Mouse (Mus musculus) CH12.LX (cell line): ENCODE measurements around the gene Comt. TPM values are rescaled to one million over a fixed set of nuclear protein-coding genes. Genes with fewer than 3 reads are reported as not detected.

ENCODE experiments used
- DNase-seq: peaks from one replicate; pipeline ENCODE4 v3.0.0-alpha.2; 2013; ENCODE audit errors: extremely low read depth
- H3K27ac ChIP-seq: 2 replicates; pipeline ENCODE4 v1.5.1; 2012; ENCODE audit warnings: low read depth, mild to moderate bottlenecking, control low read depth, moderate library complexity; ENCODE audit not compliant: insufficient read depth
- H3K27me3 ChIP-seq: replicated peaks from 2 replicates; pipeline ENCODE3; 2012; ENCODE audit warnings: inconsistent platforms
- H3K36me3 ChIP-seq, 2 experiments: replicated peaks in 1 of 2; 2 replicates each; pipeline versions ENCODE3 to v1.6.1; 2012; ENCODE audit warnings: inconsistent platforms in 1 of 2, low read length in 1 of 2, mild to moderate bottlenecking in 1 of 2, mixed read lengths in 1 of 2, moderate library complexity in 1 of 2; ENCODE audit not compliant: control insufficient read depth in 1 of 2, insufficient read depth in 1 of 2
- H3K4me1 ChIP-seq, 2 experiments: 2 replicates each; pipeline ENCODE4 v1.6.1; 2012; ENCODE audit warnings: inconsistent platforms in 1 of 2, moderate library complexity in 1 of 2; ENCODE audit not compliant: insufficient read depth in 2 of 2, control insufficient read depth in 1 of 2
- H3K4me2 ChIP-seq: 2 replicates; pipeline ENCODE4 v1.6.1; 2012; ENCODE audit warnings: low read depth, mild to moderate bottlenecking, control low read depth; ENCODE audit not compliant: poor library complexity, insufficient read depth, severe bottlenecking
- H3K4me3 ChIP-seq, 3 experiments: fragments of 150-350 bp in 1 of 3; sonication (generic) in 1 of 3; replicated peaks in 1 of 3; 2 replicates each; pipeline versions ENCODE3 to v1.5.1; 2011 to 2012; ENCODE audit warnings: low read depth in 2 of 3, low read length in 2 of 3, mild to moderate bottlenecking in 2 of 3, moderate library complexity in 2 of 3, control low read depth in 1 of 3, improper control_type of control experiment in 1 of 3, inconsistent platforms in 1 of 3, mixed read lengths in 1 of 3; ENCODE audit not compliant: poor library complexity in 1 of 3
- H3K79me2 ChIP-seq: replicated peaks from 2 replicates; pipeline ENCODE4 v1.6.1; 2012; ENCODE audit warnings: mild to moderate bottlenecking, moderate library complexity; ENCODE audit not compliant: control insufficient read depth, poor library complexity, insufficient read depth, severe bottlenecking; ENCODE audit errors: extremely low read depth
- H3K9ac ChIP-seq: 2 replicates; pipeline ENCODE4 v1.6.1; 2012; ENCODE audit warnings: low read depth, mild to moderate bottlenecking, control low read depth, moderate library complexity; ENCODE audit not compliant: insufficient read depth
- H3K9me3 ChIP-seq: replicated peaks from 2 replicates; pipeline ENCODE3; 2012; ENCODE audit warnings: low read length, inconsistent platforms, mixed read lengths
- BHLHE40 ChIP-seq: IDR thresholded peaks from 2 replicates; pipeline ENCODE4 v1.6.1; 2011; ENCODE audit warnings: mild to moderate bottlenecking, low read depth, low read length, improper control_type of control experiment
- CHD1 ChIP-seq: IDR thresholded peaks from 2 replicates; pipeline ENCODE4 v1.6.1; 2012; ENCODE audit warnings: low read depth, low read length, improper control_type of control experiment, inconsistent platforms
- CHD2 ChIP-seq: IDR thresholded peaks from 2 replicates; pipeline ENCODE4 v1.6.1; 2011; ENCODE audit warnings: low read length, improper control_type of control experiment
- ELF1 ChIP-seq: IDR thresholded peaks from 2 replicates; pipeline ENCODE4 v1.6.1; 2014; ENCODE audit warnings: low read depth, mild to moderate bottlenecking, inconsistent platforms, low read length, improper control_type of control experiment
- GABPA ChIP-seq: IDR thresholded peaks from 2 replicates; pipeline ENCODE4 v1.6.1; 2012; ENCODE audit warnings: low read depth, low read length, improper control_type of control experiment, inconsistent platforms; ENCODE audit not compliant: insufficient replicate concordance
- HCFC1 ChIP-seq: IDR thresholded peaks from 2 replicates; pipeline ENCODE4 v1.6.1; 2012; ENCODE audit warnings: low read depth, mild to moderate bottlenecking, inconsistent platforms, low read length, improper control_type of control experiment
- MAX ChIP-seq: IDR thresholded peaks from 2 replicates; pipeline ENCODE4 v1.6.1; 2011; ENCODE audit warnings: low read length, improper control_type of control experiment
- PAX5 ChIP-seq: IDR thresholded peaks from 2 replicates; pipeline ENCODE4 v1.6.1; 2012; ENCODE audit warnings: low read length, inconsistent platforms, mixed read lengths
- POLR2AphosphoS2 ChIP-seq: IDR thresholded peaks from 2 replicates; pipeline ENCODE4 v1.6.1; 2011; ENCODE audit warnings: low read depth, low read length, improper control_type of control experiment
- SIN3A ChIP-seq: IDR thresholded peaks from 2 replicates; pipeline ENCODE4 v1.6.1; 2012; ENCODE audit warnings: low read length, improper control_type of control experiment, inconsistent platforms
- TCF12 ChIP-seq: IDR thresholded peaks from 2 replicates; pipeline ENCODE4 v1.6.1; 2014; ENCODE audit warnings: low read depth, mild to moderate bottlenecking, inconsistent platforms, low read length, improper control_type of control experiment
- USF1 ChIP-seq: IDR thresholded peaks from 2 replicates; pipeline ENCODE4 v1.6.1; 2014; ENCODE audit warnings: low read depth, mild to moderate bottlenecking, inconsistent platforms, low read length, improper control_type of control experiment
- ZNF384 ChIP-seq: IDR thresholded peaks from 2 replicates; pipeline ENCODE4 v1.6.1; 2012; ENCODE audit warnings: low read depth, low read length, improper control_type of control experiment, inconsistent platforms
- dilution Hi-C: fragments of 300-500 bp; cut with MboI; formaldehyde crosslinking; loops from 2 replicates; pipeline ENCODE4 v1.14.3; 2020; ENCODE audit warnings: low sequenced_read_pairs; ENCODE audit not compliant: extremely low pct_unique_long_range_greater_than_20kb, extremely low pct_ligation_motif_present
- in situ Hi-C: fragments of 300-500 bp; cut with MboI; formaldehyde crosslinking; loops from 3 replicates; pipeline ENCODE4 v1.14.3; 2019; ENCODE audit warnings: low sequenced_read_pairs, low pct_ligation_motif_present, low pct_unique_long_range_greater_than_20kb, mixed read lengths
- polyA plus RNA-seq: library from polyadenylated mRNA; unstranded; fragments of >175 nt; gene quantifications from 2 replicates; pipeline ENCODE4 v1.2.1, GENCODE M21; 2012; ENCODE audit warnings: low read depth; ENCODE audit not compliant: insufficient read length
- total RNA-seq, 2 experiments: library from RNA; depleted of rRNA; stranded (reverse); fragments of 300-350 nt in 1 of 2; fragments of >200 nt in 1 of 2; gene quantifications; 2 replicates each; pipeline ENCODE4 v1.2.3; 2012 to 2014

The Comt gene
- total and polyA plus RNA-seq, 3 experiments, result 74.0 to 91.6 (median 84.8) TPM

- Histone ChIP-seq H3K9me3 (no peaks in the 10 kb centered on the region), H3K4me1 (peaks cover 0 to 3% of the 10 kb centered on the region in 2 experiments; a peak in 1 of 4 replicates), H3K4me3 (no peak overlapping the region), H3K27ac (no peak overlapping the region), H3K36me3 (no peaks in the 10 kb centered on the region), H3K79me2 (no peaks in the 10 kb centered on the region), H3K9ac (no peak overlapping the region), H3K4me2 (no peak overlapping the region), H3K27me3 (no peaks in the 10 kb centered on the region)
- dilution Hi-C loops (no loop called here), in situ Hi-C loops (no loop called here)
- TF ChIP-seq HCFC1 (no peak), MAX (no peak), GABPA (no peak), BHLHE40 (no peak)
- DNase-seq, result no peak
Observed at GRCm38 (mm10) chr16:18370197-18370596, 56.5 kb downstream of the Comt start.

GRCm38 (mm10) chr16:18366849-18367248 is 59.8 kb downstream of the Comt start:
- Histone ChIP-seq H3K36me3 (no peaks in the 10 kb centered on the region), H3K9ac (no peak overlapping the region), H3K79me2 (no peaks in the 10 kb centered on the region), H3K9me3 (peaks cover 4% of the 10 kb centered on the region), H3K27me3 (no peaks in the 10 kb centered on the region), H3K4me1 (peaks cover 0 to 3% of the 10 kb centered on the region in 2 experiments; a peak in 1 of 4 replicates), H3K4me2 (no peak overlapping the region), H3K4me3 (no peak overlapping the region), H3K27ac (no peak overlapping the region)
- dilution Hi-C loops (no loop called here), in situ Hi-C loops (no loop called here)
- no peak for DNase-seq
- TF ChIP-seq USF1 (no peak), SIN3A (no peak), POLR2AphosphoS2 (no peak), PAX5 (no peak), TCF12 (no peak), ZNF384 (no peak), CHD2 (no peak), CHD1 (no peak)

GRCm38 (mm10) chr16:18362948-18363347 is 63.7 kb downstream of the Comt start:
- no peaks in the 10 kb centered on the region for H3K36me3 ChIP-seq
- H3K9me3 ChIP-seq, result peaks cover 4% of the 10 kb centered on the region
- no peak overlapping the region for H3K4me2 ChIP-seq
- no peaks in the 10 kb centered on the region for H3K79me2 ChIP-seq
- no peak overlapping the region for H3K9ac ChIP-seq
- TF ChIP-seq HCFC1 (no peak), BHLHE40 (no peak), CHD1 (no peak), ELF1 (no peak)
- no peaks in the 10 kb centered on the region for H3K4me1 ChIP-seq
- dilution Hi-C loops, result no loop called here
- in situ Hi-C loops, result no loop called here
- H3K27ac ChIP-seq, result no peak overlapping the region
- H3K4me3 ChIP-seq, result no peak overlapping the region
- no peak for DNase-seq
- H3K27me3 ChIP-seq, result no peaks in the 10 kb centered on the region
